Mouse (Mus musculus): ENCODE results near the gene Zbtb37. TPM values are rescaled to one million over a fixed set of nuclear protein-coding genes. Genes with fewer than 3 reads are reported as not detected.

Zbtb37 gene
- polyA plus RNA-seq, 1 experiment from 2014 or later: 11.2 TPM

- peaks cover 22% of the 10 kb centered on the region for H3K36me3 ChIP-seq (ENCODE audit: control insufficient read depth, insufficient read depth, low read length)
- 94% methylated on average over 7 of the region's 7 CpGs for WGBS (ENCODE audit: insufficient replicate concordance)
- no peak overlapping the region for H3K9ac ChIP-seq (ENCODE audit: low read depth, low read length)
- H3K27me3 ChIP-seq (ENCODE audit: control insufficient read depth, insufficient read depth, low read length): no peaks in the 10 kb centered on the region
- H3K4me3 ChIP-seq (ENCODE audit: low read depth, low read length): no peak overlapping the region
- H3K27ac ChIP-seq (ENCODE audit: low read depth, low read length): no peak overlapping the region
- H3K9me3 ChIP-seq (replicated peaks; ENCODE audit: control insufficient read depth, low read length): no peaks in the 10 kb centered on the region
- H3K4me1 ChIP-seq (ENCODE audit: control insufficient read depth, insufficient read depth, low read length): peaks cover 10% of the 10 kb centered on the region; the same call in 1 of the 2 replicates
- no peak overlapping the region for H3K4me2 ChIP-seq
- no peak for ATAC-seq (replicated peaks; ENCODE audit: insufficient number of reproducible peaks, low FRiP score, low TSS enrichment)
Measured at GRCm38 (mm10) chr1:161041261-161042020, 6.8 kb upstream of the Zbtb37 start.

- no peak overlapping the region for H3K9ac ChIP-seq (ENCODE audit: low read depth, low read length)
- H3K27ac ChIP-seq (ENCODE audit: low read depth, low read length): no peak overlapping the region
- H3K27me3 ChIP-seq (ENCODE audit: control insufficient read depth, insufficient read depth, low read length): no peaks in the 10 kb centered on the region
- H3K4me3 ChIP-seq (ENCODE audit: low read depth, low read length): no peak overlapping the region
- ATAC-seq (replicated peaks; ENCODE audit: insufficient number of reproducible peaks, low FRiP score, low TSS enrichment): no peak
- H3K36me3 ChIP-seq (ENCODE audit: control insufficient read depth, insufficient read depth, low read length): peaks cover 23% of the 10 kb centered on the region
- no peak overlapping the region for H3K4me2 ChIP-seq
- no peaks in the 10 kb centered on the region for H3K9me3 ChIP-seq (replicated peaks; ENCODE audit: control insufficient read depth, low read length)
- peaks cover 10% of the 10 kb centered on the region; the same call in 1 of the 2 replicates for H3K4me1 ChIP-seq (ENCODE audit: control insufficient read depth, insufficient read depth, low read length)
Measured at GRCm38 (mm10) chr1:161040855-161041254, 6.2 kb upstream of the Zbtb37 start.

DNA sequence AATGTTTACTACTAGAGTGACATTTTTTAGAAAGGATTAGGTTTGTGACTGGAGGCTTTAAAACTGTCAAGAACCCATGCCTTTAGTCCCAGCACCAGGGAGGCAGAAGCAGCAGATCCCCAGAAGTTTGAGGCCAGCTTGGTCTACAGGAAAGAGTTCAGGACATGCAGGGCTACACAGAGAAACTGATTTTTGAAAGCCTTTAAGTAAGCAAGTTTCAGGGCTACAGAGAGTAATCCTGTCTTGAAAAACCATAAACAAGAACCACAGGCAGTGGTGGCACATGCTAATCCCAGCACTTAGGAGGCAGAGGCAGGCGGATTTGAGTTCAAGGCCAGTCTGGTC lies 5.7 kb upstream of the Zbtb37 start:
- Histone ChIP-seq H3K9ac (ENCODE audit: low read depth, low read length) (no peak overlapping the region), H3K4me2 (no peak overlapping the region), H3K4me1 (ENCODE audit: control insufficient read depth, insufficient read depth, low read length) (peaks cover 10% of the 10 kb centered on the region; the same call in 1 of the 2 replicates), H3K4me3 (ENCODE audit: low read depth, low read length) (no peak overlapping the region), H3K9me3 (replicated peaks; ENCODE audit: control insufficient read depth, low read length) (no peaks in the 10 kb centered on the region), H3K27ac (ENCODE audit: low read depth, low read length) (peak overlapping the region; percentile 65; the same call in 1 of the 2 replicates), H3K36me3 (ENCODE audit: control insufficient read depth, insufficient read depth, low read length) (peaks cover 22% of the 10 kb centered on the region), H3K27me3 (ENCODE audit: control insufficient read depth, insufficient read depth, low read length) (no peaks in the 10 kb centered on the region)
- WGBS (ENCODE audit: insufficient replicate concordance): 73% methylated on average over 1 of the region's 1 CpGs
- ATAC-seq (replicated peaks; ENCODE audit: insufficient number of reproducible peaks, low FRiP score, low TSS enrichment): no peak

DNA sequence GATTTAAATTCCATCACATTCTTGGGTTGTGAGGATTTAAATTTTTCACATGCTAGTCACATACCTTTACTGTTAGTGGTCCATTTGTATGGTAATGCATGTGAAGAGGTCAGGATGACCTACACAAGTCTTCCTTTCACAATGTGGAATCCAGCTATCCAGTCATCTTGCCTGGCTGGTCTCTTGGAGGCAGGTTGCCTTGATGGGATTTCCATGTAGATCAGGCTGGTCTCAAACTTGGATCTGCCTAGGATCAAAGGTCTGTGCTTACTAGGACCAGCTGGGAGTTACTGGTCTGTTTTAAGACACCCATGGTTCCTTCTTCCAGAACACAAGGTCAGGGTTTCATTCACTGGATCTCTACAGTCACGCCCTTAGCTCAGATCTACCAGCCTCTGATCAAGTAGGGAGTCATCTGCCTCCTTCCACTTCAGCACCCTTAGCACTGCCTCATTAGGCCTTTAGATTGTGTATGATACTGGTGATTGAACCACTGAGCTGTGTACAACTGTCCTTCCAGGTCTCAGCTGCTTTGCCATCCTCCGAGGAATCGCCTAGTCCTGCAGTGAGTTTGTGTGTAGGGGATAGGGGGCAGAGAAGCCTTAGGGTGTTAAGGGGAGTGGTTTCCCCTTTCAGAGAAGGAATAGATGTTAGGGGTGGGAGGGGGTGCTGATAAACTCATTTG lies 5.2 kb upstream of the Zbtb37 start:
- Histone ChIP-seq H3K9ac (ENCODE audit: low read depth, low read length) (no peak overlapping the region; the same call in 1 of the 2 replicates), H3K4me2 (no peak overlapping the region), H3K4me3 (ENCODE audit: low read depth, low read length) (no peak overlapping the region), H3K27ac (ENCODE audit: low read depth, low read length) (peak overlapping the region; percentile 65), H3K4me1 (ENCODE audit: control insufficient read depth, insufficient read depth, low read length) (peaks cover 10% of the 10 kb centered on the region; the same call in 1 of the 2 replicates), H3K36me3 (ENCODE audit: control insufficient read depth, insufficient read depth, low read length) (peaks cover 21% of the 10 kb centered on the region), H3K27me3 (ENCODE audit: control insufficient read depth, insufficient read depth, low read length) (no peaks in the 10 kb centered on the region), H3K9me3 (replicated peaks; ENCODE audit: control insufficient read depth, low read length) (no peaks in the 10 kb centered on the region)
- 9% methylated on average over 3 of the region's 3 CpGs for WGBS (ENCODE audit: insufficient replicate concordance)
- peak; percentile 39 for ATAC-seq (replicated peaks; ENCODE audit: insufficient number of reproducible peaks, low FRiP score, low TSS enrichment)

GRCm38 (mm10) chr1:161038968-161039721 lies 4.5 kb upstream of the Zbtb37 start:
- no peaks in the 10 kb centered on the region for H3K27me3 ChIP-seq (ENCODE audit: control insufficient read depth, insufficient read depth, low read length)
- no peak overlapping the region for H3K4me3 ChIP-seq (ENCODE audit: low read depth, low read length)
- no peak for ATAC-seq (replicated peaks; ENCODE audit: insufficient number of reproducible peaks, low FRiP score, low TSS enrichment)
- H3K27ac ChIP-seq (ENCODE audit: low read depth, low read length): peak overlapping the region; percentile 35; the same call in 1 of the 2 replicates
- 11% methylated on average over 3 of the region's 3 CpGs for WGBS (ENCODE audit: insufficient replicate concordance)
- 0 out of 2 replicates have a peak overlapping the region, but pooled peaks have one; percentile 43 for H3K9ac ChIP-seq (ENCODE audit: low read depth, low read length)
- H3K4me2 ChIP-seq: no peak overlapping the region
- H3K36me3 ChIP-seq (ENCODE audit: control insufficient read depth, insufficient read depth, low read length): peaks cover 21% of the 10 kb centered on the region
- peaks cover 10% of the 10 kb centered on the region; the same call in 1 of the 2 replicates for H3K4me1 ChIP-seq (ENCODE audit: control insufficient read depth, insufficient read depth, low read length)
- H3K9me3 ChIP-seq (replicated peaks; ENCODE audit: control insufficient read depth, low read length): no peaks in the 10 kb centered on the region

- Histone ChIP-seq H3K4me3 (ENCODE audit: low read depth, low read length) (peak overlapping the region; percentile 29), H3K4me1 (ENCODE audit: control insufficient read depth, insufficient read depth, low read length) (peaks cover 10% of the 10 kb centered on the region; the same call in 1 of the 2 replicates), H3K9me3 (replicated peaks; ENCODE audit: control insufficient read depth, low read length) (no peaks in the 10 kb centered on the region), H3K27me3 (ENCODE audit: control insufficient read depth, insufficient read depth, low read length) (no peaks in the 10 kb centered on the region), H3K4me2 (peak overlapping the region; percentile 92), H3K36me3 (ENCODE audit: control insufficient read depth, insufficient read depth, low read length) (peaks cover 21% of the 10 kb centered on the region), H3K9ac (ENCODE audit: low read depth, low read length) (no peak overlapping the region), H3K27ac (ENCODE audit: low read depth, low read length) (peak overlapping the region; percentile 50; the same call in 1 of the 2 replicates)
- no peak for ATAC-seq (replicated peaks; ENCODE audit: insufficient number of reproducible peaks, low FRiP score, low TSS enrichment)
- 53% methylated on average over 3 of the region's 3 CpGs for WGBS (ENCODE audit: insufficient replicate concordance)
Measured at GRCm38 (mm10) chr1:161038004-161038403, 3.4 kb upstream of the Zbtb37 start.

DNA sequence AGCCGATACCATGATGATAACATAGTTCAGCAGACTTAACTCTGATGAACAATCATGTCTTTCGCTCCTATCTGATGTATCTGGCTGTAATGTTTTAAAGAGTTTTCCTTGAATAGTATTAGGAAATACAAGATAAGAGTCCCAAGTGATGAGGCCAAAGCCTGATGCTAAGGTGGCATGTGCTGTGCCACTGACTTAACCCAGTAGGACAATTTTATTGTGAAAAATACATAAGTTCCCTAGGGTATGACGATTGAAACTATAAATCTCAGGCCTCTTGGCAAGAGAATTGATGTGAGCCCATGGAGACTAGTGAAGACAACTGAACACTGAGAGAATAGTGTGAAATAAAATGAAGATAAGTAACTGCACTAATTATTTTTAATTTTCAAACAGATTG lies 3.0 kb upstream of the Zbtb37 start:
- Histone ChIP-seq H3K9ac (ENCODE audit: low read depth, low read length) (peak overlapping the region; percentile 48; the same call in 1 of the 2 replicates), H3K4me1 (ENCODE audit: control insufficient read depth, insufficient read depth, low read length) (peaks cover 10% of the 10 kb centered on the region; the same call in 1 of the 2 replicates), H3K9me3 (replicated peaks; ENCODE audit: control insufficient read depth, low read length) (no peaks in the 10 kb centered on the region), H3K27ac (ENCODE audit: low read depth, low read length) (peak overlapping the region; percentile 35; the same call in 1 of the 2 replicates), H3K4me3 (ENCODE audit: low read depth, low read length) (peak overlapping the region; percentile 29), H3K27me3 (ENCODE audit: control insufficient read depth, insufficient read depth, low read length) (no peaks in the 10 kb centered on the region), H3K4me2 (peak overlapping the region; percentile 92), H3K36me3 (ENCODE audit: control insufficient read depth, insufficient read depth, low read length) (peaks cover 21% of the 10 kb centered on the region)
- ATAC-seq (replicated peaks; ENCODE audit: insufficient number of reproducible peaks, low FRiP score, low TSS enrichment): no peak
- 34% methylated on average over 3 of the region's 3 CpGs for WGBS (ENCODE audit: insufficient replicate concordance)

DNA sequence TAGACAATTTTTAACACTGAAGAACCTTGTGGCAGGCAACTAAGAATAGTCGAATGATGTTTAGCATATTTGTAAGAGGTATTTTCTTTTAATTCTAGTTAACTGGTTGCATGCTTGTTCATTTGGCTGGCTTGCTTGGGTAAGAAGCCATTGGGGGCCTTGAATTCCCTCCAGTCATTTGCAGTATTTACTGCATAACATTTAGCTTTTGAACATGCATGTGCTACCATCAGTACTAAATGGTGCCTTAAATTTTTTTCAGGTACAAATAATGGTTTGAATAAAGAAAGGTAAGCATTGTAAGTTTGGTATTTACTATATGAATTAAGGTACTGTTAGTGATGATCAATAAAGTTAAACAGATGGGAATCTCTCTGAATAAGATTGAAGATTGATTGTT lies 2.4 kb upstream of the Zbtb37 start:
- H3K4me3 ChIP-seq (ENCODE audit: low read depth, low read length): peak overlapping the region; percentile 73
- peak overlapping the region; percentile 92 for H3K4me2 ChIP-seq
- H3K27me3 ChIP-seq (ENCODE audit: control insufficient read depth, insufficient read depth, low read length): no peaks in the 10 kb centered on the region
- peak overlapping the region; percentile 62 for H3K27ac ChIP-seq (ENCODE audit: low read depth, low read length)
- WGBS (ENCODE audit: insufficient replicate concordance): 7% methylated on average over 1 of the region's 1 CpGs
- peaks cover 24% of the 10 kb centered on the region for H3K36me3 ChIP-seq (ENCODE audit: control insufficient read depth, insufficient read depth, low read length)
- peak overlapping the region; percentile 92 for H3K9ac ChIP-seq (ENCODE audit: low read depth, low read length)
- no peak for ATAC-seq (replicated peaks; ENCODE audit: insufficient number of reproducible peaks, low FRiP score, low TSS enrichment)
- peaks cover 10% of the 10 kb centered on the region; the same call in 1 of the 2 replicates for H3K4me1 ChIP-seq (ENCODE audit: control insufficient read depth, insufficient read depth, low read length)
- H3K9me3 ChIP-seq (replicated peaks; ENCODE audit: control insufficient read depth, low read length): no peaks in the 10 kb centered on the region

Data from heart, embryonic 11.5 days (tissue).